Mouse (Mus musculus) lung, adult 2 months (tissue): ENCODE data around the gene Hagh.

Source experiments
- CTCF ChIP-seq: fragments of 200-500 bp; IDR thresholded peaks from 2 replicates; pipeline ENCODE4 v1.5.1; 2011; ENCODE audit warnings: mild to moderate bottlenecking, low read length, control low read depth; ENCODE audit not compliant: insufficient read depth
- POLR2A ChIP-seq: fragments of 200-500 bp; IDR thresholded peaks from 2 replicates; pipeline ENCODE4 v1.6.1; 2011; ENCODE audit warnings: low read depth, mild to moderate bottlenecking, control low read depth, low read length, borderline replicate concordance; ENCODE audit errors: extremely low read depth

DNA sequence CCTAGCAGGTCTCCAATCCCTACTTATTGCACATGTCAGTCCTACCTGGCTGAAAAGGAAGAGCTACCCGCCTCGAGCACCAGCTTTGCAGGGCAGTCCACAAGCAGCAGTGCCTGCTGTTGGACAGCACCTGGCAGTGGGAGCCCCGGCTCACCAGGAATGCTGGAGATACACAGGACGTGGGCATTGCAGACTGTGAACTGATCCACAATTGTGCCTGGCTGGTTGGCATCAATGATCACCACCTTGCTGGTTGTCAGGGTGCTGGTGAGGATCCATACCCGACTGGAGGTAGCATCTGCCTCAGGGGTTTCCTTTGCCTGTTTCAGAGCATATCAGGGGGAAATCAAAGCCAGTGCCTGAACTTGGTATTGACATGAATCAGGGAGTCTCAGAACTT is 62.2 kb downstream of the Hagh start:
- no peak for TF ChIP-seq POLR2A
- TF ChIP-seq CTCF: no peak
